Mouse (Mus musculus) cerebellum, adult 2 months (tissue): ENCODE data around the gene Bbx.

ENCODE experiments used
- CTCF ChIP-seq: fragments of 200-500 bp; IDR thresholded peaks from 2 replicates; pipeline ENCODE4 v1.5.1; 2011; ENCODE audit warnings: low read depth, mild to moderate bottlenecking, control low read depth, low read length, moderate library complexity, borderline replicate concordance; ENCODE audit not compliant: insufficient read depth
- POLR2A ChIP-seq: fragments of 200-500 bp; IDR thresholded peaks from 2 replicates; pipeline ENCODE4 v1.6.1; 2011; ENCODE audit warnings: low read length, control low read depth, borderline replicate concordance; ENCODE audit not compliant: insufficient read depth

DNA sequence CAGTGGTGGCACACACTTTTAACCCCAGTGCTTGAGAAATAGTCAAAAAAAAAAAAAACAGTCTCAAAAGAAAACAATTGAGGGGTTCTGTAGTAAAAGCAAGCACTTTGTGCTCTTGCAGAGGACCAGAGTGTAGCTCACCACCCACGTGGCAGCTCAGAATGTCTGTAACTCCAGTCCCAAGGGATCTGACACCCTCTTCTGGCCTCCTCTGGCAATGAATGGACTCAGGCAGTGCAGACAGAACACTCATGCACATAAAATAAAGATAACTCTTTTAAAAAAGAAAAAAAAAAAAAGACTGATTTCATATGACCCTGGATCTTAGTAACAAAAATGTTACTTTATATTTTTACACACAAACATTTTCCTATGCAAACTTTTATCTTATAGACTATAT is 12.1 kb downstream of the Bbx start:
- TF ChIP-seq POLR2A, result no peak
- TF ChIP-seq CTCF, result no peak
